Mouse (Mus musculus): ENCODE measurements around the gene Miga1. TPM values are rescaled to one million over a fixed set of nuclear protein-coding genes. Genes with fewer than 3 reads are reported as not detected.

Gene Miga1
- polyA plus RNA-seq, 1 experiment: 15.4 TPM

- DNase-seq: no peak
- H3K27ac ChIP-seq (ENCODE audit: control insufficient read depth, insufficient read depth, low read length): no peak overlapping the region
- peaks cover 8% of the 10 kb centered on the region for H3K36me3 ChIP-seq (ENCODE audit: control insufficient read depth, insufficient read depth, low read length)
- H3K27me3 ChIP-seq (ENCODE audit: control insufficient read depth, insufficient read depth, low read length): no peaks in the 10 kb centered on the region
- no peak overlapping the region for H3K4me3 ChIP-seq (ENCODE audit: control insufficient read depth, insufficient read depth, low read length)
- 93% methylated on average over 2 of the region's 2 CpGs for WGBS
- no peak for TF ChIP-seq POLR2A (IDR thresholded peaks at IDR 0.05; ENCODE audit: control insufficient read depth, extremely low read depth, insufficient read depth, low read length, poor library complexity)
- no peak for TF ChIP-seq CTCF (IDR thresholded peaks at IDR 0.05; ENCODE audit: borderline replicate concordance, control insufficient read depth, extremely low read depth, insufficient read depth, low read length, poor library complexity)
- H3K4me1 ChIP-seq (replicated peaks; ENCODE audit: control insufficient read depth, insufficient read depth, low read length): no peaks in the 10 kb centered on the region
Observed at GRCm38 (mm10) chr3:152277912-152278311, 62.3 kb downstream of the Miga1 start.

- no peak for TF ChIP-seq POLR2A (IDR thresholded peaks at IDR 0.05; ENCODE audit: control insufficient read depth, extremely low read depth, insufficient read depth, low read length, poor library complexity)
- no peak for TF ChIP-seq CTCF (IDR thresholded peaks at IDR 0.05; ENCODE audit: borderline replicate concordance, control insufficient read depth, extremely low read depth, insufficient read depth, low read length, poor library complexity)
- WGBS: 100% methylated on average over 3 of the region's 3 CpGs
- H3K4me1 ChIP-seq (replicated peaks; ENCODE audit: control insufficient read depth, insufficient read depth, low read length): no peaks in the 10 kb centered on the region
Observed at GRCm38 (mm10) chr3:152276935-152277334, 63.3 kb downstream of the Miga1 start.

GRCm38 (mm10) chr3:152275008-152275407, 65.2 kb downstream of the Miga1 start:
- no peaks in the 10 kb centered on the region for H3K27me3 ChIP-seq (ENCODE audit: control insufficient read depth, insufficient read depth, low read length)
- no peak for TF ChIP-seq POLR2A (IDR thresholded peaks at IDR 0.05; ENCODE audit: control insufficient read depth, extremely low read depth, insufficient read depth, low read length, poor library complexity)
- peaks cover 8% of the 10 kb centered on the region for H3K36me3 ChIP-seq (ENCODE audit: control insufficient read depth, insufficient read depth, low read length)

More at GRCm38 (mm10) chr3:152276935-152277334, 63.3 kb downstream of the Miga1 start:
- H3K27ac ChIP-seq (ENCODE audit: control insufficient read depth, insufficient read depth, low read length): no peak overlapping the region
- H3K36me3 ChIP-seq (ENCODE audit: control insufficient read depth, insufficient read depth, low read length): peaks cover 8% of the 10 kb centered on the region
- DNase-seq: no peak
- no peaks in the 10 kb centered on the region for H3K27me3 ChIP-seq (ENCODE audit: control insufficient read depth, insufficient read depth, low read length)
- no peak overlapping the region for H3K4me3 ChIP-seq (ENCODE audit: control insufficient read depth, insufficient read depth, low read length)

GRCm38 (mm10) chr3:152272974-152273685, 67.1 kb downstream of the Miga1 start:
- H3K27ac ChIP-seq (ENCODE audit: control insufficient read depth, insufficient read depth, low read length): no peak overlapping the region
- WGBS: 96% methylated on average over 20 of the region's 20 CpGs

More at GRCm38 (mm10) chr3:152275008-152275407, 65.2 kb downstream of the Miga1 start:
- Histone ChIP-seq H3K4me1 (replicated peaks; ENCODE audit: control insufficient read depth, insufficient read depth, low read length) (no peaks in the 10 kb centered on the region), H3K4me3 (ENCODE audit: control insufficient read depth, insufficient read depth, low read length) (no peak overlapping the region), H3K27ac (ENCODE audit: control insufficient read depth, insufficient read depth, low read length) (no peak overlapping the region)
- DNase-seq: no peak
- WGBS: 95% methylated on average over 8 of the region's 8 CpGs

GRCm38 (mm10) chr3:152271876-152272275, 68.3 kb downstream of the Miga1 start:
- Histone ChIP-seq H3K4me1 (replicated peaks; ENCODE audit: control insufficient read depth, insufficient read depth, low read length) (no peaks in the 10 kb centered on the region), H3K36me3 (ENCODE audit: control insufficient read depth, insufficient read depth, low read length) (peaks cover 8% of the 10 kb centered on the region), H3K27ac (ENCODE audit: control insufficient read depth, insufficient read depth, low read length) (no peak overlapping the region), H3K27me3 (ENCODE audit: control insufficient read depth, insufficient read depth, low read length) (no peaks in the 10 kb centered on the region), H3K4me3 (ENCODE audit: control insufficient read depth, insufficient read depth, low read length) (no peak overlapping the region)
- WGBS: 94% methylated on average over 6 of the region's 6 CpGs
- TF ChIP-seq POLR2A (IDR thresholded peaks at IDR 0.05; ENCODE audit: control insufficient read depth, extremely low read depth, insufficient read depth, low read length, poor library complexity) (no peak), CTCF (IDR thresholded peaks at IDR 0.05; ENCODE audit: borderline replicate concordance, control insufficient read depth, extremely low read depth, insufficient read depth, low read length, poor library complexity) (no peak)
- DNase-seq: no peak

More at GRCm38 (mm10) chr3:152272974-152273685, 67.1 kb downstream of the Miga1 start:
- Histone ChIP-seq H3K27me3 (ENCODE audit: control insufficient read depth, insufficient read depth, low read length) (no peaks in the 10 kb centered on the region), H3K4me1 (replicated peaks; ENCODE audit: control insufficient read depth, insufficient read depth, low read length) (no peaks in the 10 kb centered on the region), H3K36me3 (ENCODE audit: control insufficient read depth, insufficient read depth, low read length) (peaks cover 8% of the 10 kb centered on the region), H3K4me3 (ENCODE audit: control insufficient read depth, insufficient read depth, low read length) (no peak overlapping the region)
- no peak for TF ChIP-seq POLR2A (IDR thresholded peaks at IDR 0.05; ENCODE audit: control insufficient read depth, extremely low read depth, insufficient read depth, low read length, poor library complexity)
- no peak for TF ChIP-seq CTCF (IDR thresholded peaks at IDR 0.05; ENCODE audit: borderline replicate concordance, control insufficient read depth, extremely low read depth, insufficient read depth, low read length, poor library complexity)
- no peak for DNase-seq

- no peak for TF ChIP-seq POLR2A (IDR thresholded peaks at IDR 0.05; ENCODE audit: control insufficient read depth, extremely low read depth, insufficient read depth, low read length, poor library complexity)
- TF ChIP-seq CTCF (IDR thresholded peaks at IDR 0.05; ENCODE audit: borderline replicate concordance, control insufficient read depth, extremely low read depth, insufficient read depth, low read length, poor library complexity): no peak
- H3K27ac ChIP-seq (ENCODE audit: control insufficient read depth, insufficient read depth, low read length): no peak overlapping the region
Observed at GRCm38 (mm10) chr3:152271071-152271710, 69.0 kb downstream of the Miga1 start.

More at GRCm38 (mm10) chr3:152271071-152271710, 69.0 kb downstream of the Miga1 start:
- Histone ChIP-seq H3K4me1 (replicated peaks; ENCODE audit: control insufficient read depth, insufficient read depth, low read length) (0 out of 2 replicates have a peak, but pooled peaks cover under 1% of the 10 kb centered on the region), H3K4me3 (ENCODE audit: control insufficient read depth, insufficient read depth, low read length) (no peak overlapping the region), H3K36me3 (ENCODE audit: control insufficient read depth, insufficient read depth, low read length) (peaks cover 4% of the 10 kb centered on the region), H3K27me3 (ENCODE audit: control insufficient read depth, insufficient read depth, low read length) (0 out of 2 replicates have a peak, but pooled peaks cover 4% of the 10 kb centered on the region)
- DNase-seq: no peak
- WGBS: 96% methylated on average over 10 of the region's 10 CpGs

Measured in thymus, adult 2 months (tissue).